Mouse (Mus musculus): ENCODE measurements around the gene Odaph.

The Odaph gene

DNA sequence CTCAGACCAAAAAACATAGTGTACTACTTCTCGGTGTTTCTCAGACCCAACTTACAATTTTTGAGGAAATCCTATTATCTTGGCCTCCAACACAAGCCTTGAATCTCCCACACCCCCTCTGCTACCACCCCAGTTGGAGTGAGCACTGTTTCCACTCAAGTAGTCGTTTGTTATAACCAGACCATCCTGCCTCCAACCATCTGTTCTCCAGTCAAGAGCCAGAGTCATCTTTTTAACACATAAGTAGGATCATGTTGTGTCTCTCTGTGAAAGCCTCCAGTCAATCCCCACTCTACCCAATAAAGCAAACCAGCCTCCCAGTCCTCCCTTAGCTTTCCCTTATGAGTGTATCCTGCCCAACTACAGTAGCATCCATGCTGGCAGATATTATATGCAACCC is 3.8 kb upstream of the Odaph start:
- in situ Hi-C loops (cut with MboI, MseI) = loop anchor here in 1 of 2 experiments (25.0 kb wide), 1 partner anchor 1129 kb away; no protein-coding TSS in a partner anchor

DNA sequence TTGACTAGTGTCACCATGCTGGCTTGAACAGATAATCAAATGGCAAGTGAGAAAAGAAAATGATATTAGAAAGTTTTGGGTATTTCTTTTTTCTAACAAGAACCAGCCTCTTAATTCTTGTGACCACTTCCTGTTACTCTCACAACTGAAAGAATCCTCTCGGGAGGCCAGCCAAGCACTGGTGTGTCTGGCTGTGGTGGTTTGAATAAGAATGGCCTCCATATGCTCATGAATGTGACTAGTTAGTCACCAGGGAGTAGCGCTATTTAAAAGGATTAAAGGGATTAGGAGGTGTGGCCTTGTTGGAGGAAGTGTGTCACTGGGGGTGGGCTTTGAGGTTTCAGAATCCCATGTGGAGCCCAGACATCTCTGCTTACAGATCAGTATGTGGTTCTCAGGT is 1.6 kb upstream of the Odaph start:
- in situ Hi-C loops (cut with MboI, MseI) = loop anchor here in 1 of 2 experiments (25.0 kb wide), 1 partner anchor 1127 kb away; no protein-coding TSS in a partner anchor

DNA sequence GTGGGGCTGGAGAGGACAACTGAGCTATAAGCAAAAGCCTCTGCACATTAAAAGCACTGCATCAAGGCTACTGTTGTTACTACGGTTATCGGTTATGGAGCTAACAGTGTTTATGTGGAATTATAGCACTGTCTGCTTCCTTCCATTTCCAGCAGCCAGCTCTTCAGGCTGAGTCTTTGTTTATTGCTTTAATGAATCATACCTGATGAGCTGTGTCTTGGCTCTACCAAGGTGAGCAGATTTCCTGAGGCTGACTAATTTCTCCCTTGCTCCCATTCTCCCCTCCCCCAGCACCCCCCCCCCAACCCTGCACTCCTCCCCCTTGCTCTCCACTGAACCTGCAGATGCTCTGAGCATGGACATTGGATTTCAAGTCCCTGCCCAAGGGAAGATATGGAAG is 524 bp downstream of the Odaph start:
- in situ Hi-C loops (cut with MboI, MseI) = loop anchor here in 1 of 2 experiments (25.0 kb wide), 1 partner anchor 1125 kb away; no protein-coding TSS in a partner anchor

DNA sequence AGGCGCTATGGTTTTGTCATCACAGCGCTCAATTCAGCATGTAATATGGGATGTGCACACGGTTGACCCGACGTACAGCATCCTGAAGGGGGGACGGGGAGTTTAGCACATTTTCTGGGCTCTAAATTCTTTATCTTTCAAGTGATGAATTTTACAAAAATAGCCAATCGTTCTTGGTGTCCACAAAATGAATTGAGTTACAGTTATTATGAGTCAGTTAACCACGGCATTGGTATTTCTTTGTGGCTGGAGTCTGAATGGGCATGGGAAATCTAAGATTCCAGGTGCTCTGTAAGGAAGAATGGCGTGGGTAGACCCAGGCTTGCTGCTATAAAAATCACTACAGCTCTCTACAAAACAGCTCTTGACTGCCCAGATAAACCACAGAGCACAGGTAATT is 2.0 kb downstream of the Odaph start:
- in situ Hi-C loops (cut with MboI, MseI) = loop anchor here in 1 of 2 experiments (25.0 kb wide), 1 partner anchor 1123 kb away; no protein-coding TSS in a partner anchor

DNA sequence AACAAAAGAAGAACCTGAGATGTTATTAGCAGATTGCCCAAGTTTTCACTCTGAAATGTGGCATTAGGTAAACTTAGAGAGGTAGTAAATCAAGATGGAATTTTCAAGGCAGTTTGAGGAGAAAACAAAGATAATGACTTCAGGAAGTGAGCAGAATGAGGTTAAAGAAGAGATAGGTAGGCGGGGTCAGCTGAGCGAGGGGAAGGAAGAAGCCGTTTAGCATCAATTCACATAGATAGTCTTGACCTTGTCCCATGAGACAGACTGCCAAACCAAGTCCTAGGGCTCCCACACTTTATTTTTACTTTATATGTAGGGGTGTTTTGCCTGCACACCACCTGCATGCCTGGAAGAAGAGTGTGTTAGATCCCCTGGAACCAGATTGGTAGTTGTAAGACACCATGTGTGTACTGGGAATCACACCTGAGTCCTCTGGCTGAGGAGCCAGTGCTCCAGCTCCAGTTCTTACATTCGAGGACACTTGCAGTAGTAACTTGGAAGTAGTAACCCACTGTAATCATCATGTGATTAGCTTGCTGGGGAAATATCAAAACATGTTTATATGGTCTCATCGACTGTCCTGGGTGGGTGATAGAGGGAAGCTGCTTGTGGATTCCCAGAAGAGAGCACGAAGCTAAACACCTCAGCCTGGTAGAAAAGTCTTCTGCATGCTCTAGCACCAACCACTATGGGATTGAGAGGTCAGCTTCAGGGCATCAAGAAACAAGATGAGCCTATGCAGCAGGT is 4.1 kb downstream of the Odaph start:
- in situ Hi-C loops (cut with MboI, MseI) = loop anchor here in 1 of 2 experiments (25.0 kb wide), 1 partner anchor 1121 kb away; no protein-coding TSS in a partner anchor

DNA sequence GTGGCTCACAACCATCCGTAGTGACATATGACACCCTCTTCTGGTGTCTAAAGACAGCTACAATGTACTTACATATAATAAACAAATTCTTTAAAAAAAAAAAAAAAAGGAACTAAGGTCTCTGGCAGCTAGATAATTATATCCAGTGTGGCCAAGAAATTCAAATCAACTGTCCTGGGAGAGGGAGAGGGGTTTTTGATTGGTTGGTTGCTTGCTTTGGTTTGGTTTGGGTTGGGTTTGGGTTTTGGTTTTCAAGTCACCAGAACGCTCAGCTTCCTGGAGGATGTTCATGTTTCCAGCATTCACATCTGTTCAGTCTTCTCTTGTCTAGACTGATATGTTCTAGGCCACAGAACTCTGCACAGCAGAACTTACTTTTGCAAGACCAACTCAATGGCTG is 5.8 kb downstream of the Odaph start:
- in situ Hi-C loops (cut with MboI, MseI) = loop anchor here in 1 of 2 experiments (25.0 kb wide), 1 partner anchor 1119 kb away; no protein-coding TSS in a partner anchor

DNA sequence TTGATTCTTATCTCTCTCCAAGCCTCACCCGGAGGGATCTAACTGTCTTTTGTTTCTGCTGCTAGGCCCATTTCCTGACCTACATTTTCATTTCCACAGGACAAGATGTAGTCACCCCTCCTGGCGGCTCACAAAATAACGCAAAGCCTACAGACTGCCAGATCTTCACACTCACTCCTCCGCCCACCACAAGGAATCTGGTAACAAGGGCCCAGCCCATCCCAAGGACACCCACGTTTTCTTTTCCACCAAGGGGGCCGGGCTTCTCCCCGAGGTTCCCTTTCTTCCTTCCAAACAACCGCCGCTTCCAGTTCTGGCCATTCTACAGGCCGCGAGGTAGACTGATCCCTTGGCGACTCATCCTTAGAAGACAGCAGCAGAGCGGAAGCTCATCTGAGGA is 7.3 kb downstream of the Odaph start:
- in situ Hi-C loops (cut with MboI, MseI) = loop anchor here in 1 of 2 experiments (25.0 kb wide), 1 partner anchor 1118 kb away; no protein-coding TSS in a partner anchor

DNA sequence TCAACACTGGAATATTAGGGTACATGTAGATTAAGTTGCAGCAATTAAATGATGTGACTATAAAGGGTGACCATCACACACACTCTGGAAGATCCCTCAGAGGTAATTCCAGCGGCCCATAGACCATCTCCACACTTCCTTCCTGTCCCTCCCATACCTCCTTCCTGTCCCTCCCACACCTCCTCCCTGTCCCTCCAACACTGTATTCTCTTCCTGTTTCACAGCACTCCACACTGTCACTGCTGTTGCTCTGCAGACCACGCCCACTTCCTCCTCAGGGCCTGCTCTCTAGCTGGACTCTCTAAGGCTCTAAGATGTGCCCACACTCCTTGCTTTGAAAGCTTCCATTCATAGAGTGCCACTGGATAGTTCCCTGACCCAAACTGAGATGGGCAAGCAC is 13.5 kb downstream of the Odaph start:
- in situ Hi-C loops (cut with MboI, MseI) = loop anchor here (10.0 to 25.0 kb wide), 2 partner anchors 96 to 513 kb away; no protein-coding TSS in a partner anchor

DNA sequence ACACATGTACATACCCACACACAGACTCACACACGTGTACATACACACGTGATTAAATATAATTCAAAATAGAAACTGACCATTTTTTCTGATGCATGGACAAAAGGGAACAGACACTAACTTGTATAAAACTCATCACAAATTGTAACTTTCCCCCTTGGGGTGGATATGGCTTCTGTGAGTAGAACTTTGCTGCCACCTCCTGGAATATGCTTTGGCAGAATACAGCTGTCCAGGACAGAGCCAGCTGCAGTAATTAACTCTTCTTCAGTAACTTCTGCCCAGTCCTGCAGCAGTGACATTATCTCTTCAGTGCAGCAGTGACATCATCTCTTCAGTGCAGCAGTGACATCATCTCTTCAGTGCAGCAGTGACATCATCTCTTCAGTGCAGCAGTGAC is 15.7 kb downstream of the Odaph start:
- in situ Hi-C loops (cut with MboI, MseI) = loop anchor here (10.0 to 25.0 kb wide), 2 partner anchors 98 to 516 kb away; no protein-coding TSS in a partner anchor

DNA sequence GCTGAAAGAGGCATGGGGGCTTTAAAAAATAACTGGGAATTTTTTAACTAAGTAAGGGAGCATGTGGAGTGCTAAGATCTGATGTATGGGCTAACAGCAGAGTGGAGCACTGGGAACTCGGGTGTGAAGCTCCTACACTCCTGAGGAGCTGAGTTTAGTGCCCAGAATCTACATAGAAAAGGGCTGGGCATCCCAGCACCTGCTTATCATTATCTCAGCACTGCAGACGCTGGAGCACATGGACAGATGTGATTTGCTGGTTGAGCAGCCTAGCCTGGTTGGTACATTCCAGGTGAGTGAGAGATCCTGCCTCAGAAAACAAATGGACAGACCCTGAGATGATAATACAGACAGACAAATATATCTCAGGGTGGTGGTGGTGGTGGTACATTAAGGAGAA is 22.6 kb downstream of the Odaph start:
- in situ Hi-C loops (cut with MboI, MseI) = loop anchor here (10.0 to 25.0 kb wide), 2 partner anchors 105 to 523 kb away; no protein-coding TSS in a partner anchor

DNA sequence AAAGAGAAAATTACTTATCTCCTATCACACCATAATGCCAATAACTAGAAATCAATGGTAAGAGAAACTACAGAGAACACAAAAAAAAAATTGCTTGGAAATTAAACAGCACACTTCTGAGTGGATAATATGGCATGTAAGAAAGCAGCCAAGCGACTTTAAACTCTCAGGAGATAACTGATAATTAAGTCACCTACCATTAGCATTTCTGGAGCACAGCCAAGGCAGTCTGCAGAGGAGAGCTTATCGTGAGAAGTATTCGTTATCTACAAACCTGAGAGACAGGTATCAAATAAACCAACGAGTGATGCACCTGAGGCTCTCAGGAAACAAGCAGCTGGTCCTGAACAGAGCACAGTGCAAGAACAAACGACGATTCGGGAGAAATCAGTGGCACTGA is 24.5 kb downstream of the Odaph start:
- in situ Hi-C loops (cut with MboI, MseI) = loop anchor here in 1 of 2 experiments (25.0 kb wide), 1 partner anchor 524 kb away; no protein-coding TSS in a partner anchor

DNA sequence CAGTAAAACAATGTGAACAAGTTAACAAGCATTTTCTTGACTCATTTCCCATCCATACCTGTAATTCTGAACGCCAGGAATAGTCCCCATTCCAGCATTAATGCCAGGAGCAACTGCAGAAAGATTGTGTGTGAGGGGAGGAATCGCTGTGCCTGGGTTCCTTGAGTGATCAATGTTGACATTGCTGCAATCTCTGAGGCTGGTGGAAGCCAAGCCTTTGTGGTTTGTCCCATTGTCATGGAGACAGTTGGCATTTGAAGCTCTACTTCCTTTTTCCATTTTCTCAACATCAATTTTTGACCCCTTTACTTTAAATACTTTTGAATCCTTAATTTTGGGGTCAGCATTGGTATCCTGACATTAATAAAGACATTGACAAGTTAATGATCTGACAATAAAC is 32.7 kb downstream of the Odaph start:
- in situ Hi-C loops (cut with MboI, MseI) = loop anchor here in 1 of 2 experiments (10.0 to 25.0 kb wide), 3 partner anchors 355 to 895 kb away; no protein-coding TSS in a partner anchor

DNA sequence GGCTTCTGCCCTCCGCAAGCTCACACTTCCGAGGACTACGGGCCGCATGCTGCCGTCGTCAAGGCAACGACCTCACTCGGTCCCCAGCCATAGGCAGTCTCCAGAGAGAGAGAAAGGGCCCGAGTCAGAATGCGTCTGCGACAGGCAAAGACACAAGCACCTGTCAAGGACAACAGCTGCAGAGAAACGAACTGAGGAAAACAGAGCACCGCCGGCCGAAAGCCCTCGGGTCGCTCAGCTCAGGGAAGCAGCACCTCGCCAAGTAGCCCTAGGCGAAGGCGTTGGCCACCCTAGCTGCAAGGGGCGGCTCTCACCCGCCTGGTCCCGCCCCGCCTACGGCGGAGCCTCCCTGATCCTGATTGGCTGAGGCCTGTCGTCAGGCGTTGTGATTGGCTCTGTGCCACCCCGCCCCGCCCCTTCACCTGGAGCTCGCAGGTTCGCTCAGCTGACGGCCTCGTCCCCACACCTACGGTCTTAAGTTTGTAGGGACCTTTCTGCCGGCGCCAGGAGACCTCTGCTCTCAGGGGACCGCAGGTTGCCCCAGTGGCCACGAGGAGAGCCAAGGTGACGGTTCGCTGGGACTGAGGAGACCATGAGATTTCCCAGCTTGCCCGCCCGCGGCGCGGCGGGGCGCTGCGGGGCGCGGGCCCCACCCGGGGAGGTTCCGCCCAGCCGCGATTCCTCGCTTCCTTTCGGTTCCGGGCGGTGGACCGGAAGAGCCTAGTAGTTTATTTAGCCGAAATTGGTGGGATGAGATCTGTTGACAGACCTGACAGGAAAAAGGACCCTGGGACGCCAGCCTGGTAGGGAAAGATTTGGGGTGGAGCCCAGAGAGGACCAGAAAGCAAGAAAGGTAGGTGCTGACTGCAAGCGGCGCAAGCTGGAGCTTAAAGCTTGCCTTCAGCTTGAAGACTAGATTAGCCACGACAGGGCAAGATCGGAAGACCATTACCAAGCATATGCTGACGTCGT is 55.4 kb downstream of the Odaph start:
- in situ Hi-C loops (cut with MboI, MseI) = loop anchor here in 1 of 2 experiments (5.0 kb wide), 1 partner anchor 85 kb away; no protein-coding TSS in a partner anchor

DNA sequence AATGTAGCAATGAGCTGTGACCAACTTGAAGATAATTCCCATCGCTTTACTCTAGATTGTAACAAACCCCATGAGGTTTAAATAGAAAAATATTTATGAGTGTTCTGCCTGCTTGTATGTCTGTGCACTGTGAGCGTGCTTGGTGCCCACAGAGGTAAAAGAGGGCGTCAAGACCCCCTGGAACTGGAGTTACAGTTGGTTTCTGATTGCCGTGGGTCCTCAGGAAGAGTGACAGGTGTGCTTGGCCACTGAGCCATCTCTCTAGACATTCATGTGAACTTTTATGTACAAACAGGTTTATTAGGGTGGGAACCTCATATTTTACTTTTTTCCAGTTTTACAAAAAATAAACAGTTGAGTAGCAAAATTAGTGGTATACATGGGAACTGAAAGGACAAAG is 56.5 kb downstream of the Odaph start, which contains the start of gene Cdkl2:
Cdkl2 (minus strand) TSS at position 101 of the 400 bp plus-strand sequence.
- in situ Hi-C loops (cut with MboI, MseI) = loop anchor here in 1 of 2 experiments (5.0 kb wide), 1 partner anchor 86 kb away; no protein-coding TSS in a partner anchor
